Mouse (Mus musculus) forebrain, embryonic 16.5 days (tissue): ENCODE measurements at regions not wholly inside any gene's neighbourhood (a gene's known extent, or its start where the extent isn't known, plus 50 kb on each side); places are given as distances from the start of the nearest gene placed in this dataset.

Experiments
- ATAC-seq: fragments of 200-750 bp; cut with Nextera tagmentation; 2 replicates; pipeline ENCODE4 v1.8.0; 2017; ENCODE audit warnings: mild to moderate bottlenecking, moderate library complexity
- H3K27ac ChIP-seq: fragments of 300-500 bp; sonication (generic); 2 replicates; pipeline ENCODE4 v1.5.1; 2014; ENCODE audit warnings: low read length, control low read depth
- H3K27me3 ChIP-seq: fragments of 300-500 bp; sonication (generic); replicated peaks from 2 replicates; pipeline ENCODE4 v1.6.1; 2014; ENCODE audit warnings: low read length; ENCODE audit not compliant: control insufficient read depth, insufficient read depth
- H3K36me3 ChIP-seq: fragments of 300-500 bp; sonication (generic); 2 replicates; pipeline ENCODE4 v1.6.1; 2014; ENCODE audit not compliant: control insufficient read depth, insufficient read depth
- H3K4me1 ChIP-seq: fragments of 300-500 bp; sonication (generic); replicated peaks from 2 replicates; pipeline ENCODE4 v1.6.1; 2014; ENCODE audit warnings: low read length; ENCODE audit not compliant: control insufficient read depth, insufficient read depth
- H3K4me2 ChIP-seq: fragments of 300-500 bp; sonication (generic); 2 replicates; pipeline ENCODE4 v1.6.1; 2014; ENCODE audit warnings: mild to moderate bottlenecking, low read length, control low read depth
- H3K4me3 ChIP-seq: fragments of 300-500 bp; sonication (generic); replicated peaks from 2 replicates; pipeline ENCODE4 v1.5.1; 2014; ENCODE audit warnings: mild to moderate bottlenecking, low read length, control low read depth
- H3K9ac ChIP-seq: fragments of 300-500 bp; sonication (generic); replicated peaks from 2 replicates; pipeline ENCODE4 v1.6.1; 2014; ENCODE audit warnings: low read depth, low read length, control low read depth
- H3K9me3 ChIP-seq: fragments of 300-500 bp; sonication (generic); 2 replicates; pipeline ENCODE4 v1.6.1; 2016; ENCODE audit warnings: low read length; ENCODE audit not compliant: control insufficient read depth
- WGBS: fragments of 180-500 bp; shearing (Covaris S2); extraction: QIAGEN DNeasy Blood & Tissue Kit; methylation state at CpG from one replicate; pipeline ENCODE4 v1.1.7; 2014; 5-methylcytosine and 5-hydroxymethylcytosine counted together

DNA sequence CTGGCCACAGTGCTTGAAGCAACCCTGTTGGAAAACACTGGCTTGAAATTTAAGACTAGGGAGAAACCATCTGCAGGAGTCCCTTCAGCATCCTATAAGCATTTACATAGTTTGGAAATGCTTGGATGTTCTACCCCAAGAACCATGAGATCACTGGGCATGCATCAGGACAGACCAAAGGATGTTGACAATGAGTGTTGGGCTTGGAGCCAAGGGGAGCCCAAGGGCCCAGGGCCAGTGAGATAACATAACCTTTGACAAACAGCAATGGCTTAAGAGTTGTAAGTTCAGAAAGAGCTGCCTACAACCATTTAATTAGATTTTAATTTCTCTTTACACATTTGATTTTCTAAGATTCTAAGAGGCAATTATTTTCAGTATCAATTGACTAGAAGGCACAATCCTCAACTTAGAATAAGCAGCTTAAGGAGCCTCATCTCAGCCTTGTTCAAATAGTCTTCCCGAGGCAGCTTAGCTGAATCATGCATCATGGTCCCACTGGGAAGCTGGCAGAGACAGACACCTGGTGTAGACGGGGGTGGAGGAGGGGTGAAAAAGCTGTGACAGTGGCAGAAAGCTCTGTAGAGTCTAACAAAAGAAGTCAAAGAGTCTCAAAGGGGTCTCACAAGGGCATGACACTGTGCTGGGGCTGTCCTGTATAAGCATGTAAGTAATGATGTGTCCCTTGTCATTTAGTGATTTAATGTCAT is 462.1 kb downstream of the Fut8 start:
- no peak for ATAC-seq
- H3K4me2 ChIP-seq, result no peak overlapping the region
- WGBS, result 32% methylated on average over 2 of the region's 2 CpGs
- no peak overlapping the region for H3K4me3 ChIP-seq
- H3K9ac ChIP-seq, result no peak overlapping the region
- H3K4me1 ChIP-seq, result no peaks in the 10 kb centered on the region; the same call in 1 of the 2 replicates
- no peaks in the 10 kb centered on the region for H3K9me3 ChIP-seq
- H3K27me3 ChIP-seq, result no peaks in the 10 kb centered on the region
- no peaks in the 10 kb centered on the region for H3K36me3 ChIP-seq
- no peak overlapping the region for H3K27ac ChIP-seq

DNA sequence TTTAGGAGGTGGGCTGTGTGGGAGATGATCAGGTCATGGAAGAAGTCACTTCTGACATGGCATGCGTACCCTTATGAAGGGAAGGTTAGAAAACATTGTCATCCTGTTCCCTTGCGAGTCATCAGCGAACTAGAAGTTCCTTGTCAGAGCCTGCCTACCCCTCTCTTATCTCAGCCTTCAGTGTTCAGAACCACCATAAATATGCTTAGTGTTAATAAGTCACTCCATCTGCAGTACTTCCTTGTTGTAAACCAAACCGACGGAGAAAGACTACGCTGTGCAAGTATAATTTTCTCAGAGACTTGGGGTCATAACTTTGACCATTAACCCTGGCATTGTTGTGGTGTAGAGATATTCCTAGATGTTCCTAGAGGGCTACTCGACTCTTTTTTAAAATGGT is 477.6 kb downstream of the Fut8 start:
- Histone ChIP-seq H3K27ac (no peak overlapping the region), H3K9me3 (no peaks in the 10 kb centered on the region), H3K27me3 (no peaks in the 10 kb centered on the region), H3K36me3 (no peaks in the 10 kb centered on the region), H3K4me3 (no peak overlapping the region), H3K4me2 (no peak overlapping the region), H3K9ac (no peak overlapping the region), H3K4me1 (peaks cover 4% of the 10 kb centered on the region; the same call in 1 of the 2 replicates)
- no peak for ATAC-seq
- 79% methylated on average over 7 of the region's 7 CpGs for WGBS

DNA sequence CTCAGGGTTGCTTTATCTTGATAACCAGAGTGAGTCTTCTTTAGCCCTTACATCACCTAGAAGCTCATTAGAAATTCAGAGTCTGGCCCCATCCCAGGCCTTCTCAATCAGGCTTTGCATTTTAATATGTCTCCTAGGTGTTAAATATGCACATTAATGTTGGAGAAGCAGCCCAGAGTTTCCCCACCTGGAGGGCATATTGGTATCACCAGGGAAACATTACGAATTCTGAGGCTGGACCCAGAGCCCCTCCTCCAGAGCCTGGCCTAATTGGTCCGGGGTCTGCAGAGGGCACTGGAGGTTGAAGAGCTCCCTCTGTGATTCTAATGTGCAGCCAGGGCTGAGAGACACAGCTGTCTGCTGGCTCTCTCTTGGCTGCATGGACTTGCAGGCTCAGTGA is 478.1 kb downstream of the Fut8 start:
- ATAC-seq, result peak; percentile 95
- Histone ChIP-seq H3K4me3 (no peak overlapping the region), H3K36me3 (no peaks in the 10 kb centered on the region), H3K4me1 (peaks cover 4% of the 10 kb centered on the region; the same call in 1 of the 2 replicates), H3K9ac (no peak overlapping the region), H3K9me3 (no peaks in the 10 kb centered on the region), H3K27me3 (no peaks in the 10 kb centered on the region), H3K27ac (no peak overlapping the region), H3K4me2 (no peak overlapping the region)
- WGBS, result 2% methylated on average over 2 of the region's 2 CpGs

DNA sequence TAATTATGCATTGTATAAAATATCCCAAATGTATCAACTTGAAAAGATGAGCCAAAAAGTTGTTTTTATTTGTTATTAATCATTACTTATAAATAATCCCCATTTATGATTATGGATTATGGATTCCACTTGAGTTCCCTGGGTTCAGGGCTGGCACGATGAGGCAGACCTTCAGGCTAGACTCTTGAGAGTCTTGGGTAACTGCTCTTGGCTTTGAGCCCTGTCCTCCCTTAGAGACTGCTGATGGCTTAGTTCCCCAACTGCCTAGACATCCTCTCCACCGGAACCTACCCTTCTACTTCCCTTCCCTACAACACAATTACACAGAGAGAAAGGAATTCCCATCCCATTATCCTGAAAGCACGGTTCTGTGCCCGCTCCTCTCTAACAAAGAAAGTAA is 466.3 kb upstream of the Gm6657 start:
- Histone ChIP-seq H3K4me3 (no peak overlapping the region), H3K27ac (no peak overlapping the region), H3K9ac (no peak overlapping the region), H3K9me3 (no peaks in the 10 kb centered on the region), H3K27me3 (no peaks in the 10 kb centered on the region), H3K4me1 (no peaks in the 10 kb centered on the region), H3K4me2 (no peak overlapping the region), H3K36me3 (no peaks in the 10 kb centered on the region)
- WGBS, result 34% methylated on average over 4 of the region's 4 CpGs
- ATAC-seq, result no peak

DNA sequence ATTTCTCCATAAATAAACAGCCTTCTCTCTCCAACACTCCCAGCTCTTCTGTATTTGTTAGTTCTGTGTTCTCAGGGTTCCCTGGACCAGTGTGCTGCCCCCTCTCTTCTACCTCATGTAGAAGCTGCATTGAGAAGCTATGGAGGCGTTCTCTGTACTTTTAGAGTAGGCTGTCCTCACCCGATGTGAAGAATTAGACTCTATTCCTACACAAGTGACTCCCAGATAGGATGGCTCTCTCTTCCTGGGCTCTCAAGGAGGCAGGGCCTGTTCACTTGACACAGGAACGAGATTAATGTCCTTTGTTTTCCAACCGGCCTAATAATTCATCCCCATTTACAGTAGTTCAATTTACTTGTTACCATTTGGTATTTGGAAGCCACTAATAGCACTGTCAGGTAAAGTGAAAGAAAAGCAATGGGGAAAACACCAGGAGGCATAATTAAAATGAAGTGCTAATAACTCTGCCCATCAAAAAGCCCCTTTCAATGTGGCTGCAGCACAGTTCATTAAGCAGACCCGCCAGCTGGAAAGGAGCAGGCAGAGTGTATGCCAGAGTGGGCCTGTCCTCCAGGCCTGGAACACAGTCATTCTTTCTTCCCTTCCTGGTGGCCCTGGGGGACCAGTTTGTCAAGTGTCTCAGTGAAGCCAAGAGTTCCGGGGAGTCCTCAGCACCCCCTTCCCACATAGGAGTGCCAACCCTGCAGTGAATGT is 454.8 kb upstream of the Gm6657 start:
- Histone ChIP-seq H3K27ac (no peak overlapping the region; the same call in 1 of the 2 replicates), H3K9me3 (no peaks in the 10 kb centered on the region), H3K36me3 (no peaks in the 10 kb centered on the region), H3K27me3 (0 out of 2 replicates have a peak, but pooled peaks cover 5% of the 10 kb centered on the region), H3K4me2 (no peak overlapping the region), H3K4me3 (no peak overlapping the region), H3K4me1 (peaks cover 13% of the 10 kb centered on the region), H3K9ac (no peak overlapping the region)
- WGBS, result 8% methylated on average over 6 of the region's 6 CpGs
- ATAC-seq, result peak; percentile 96

DNA sequence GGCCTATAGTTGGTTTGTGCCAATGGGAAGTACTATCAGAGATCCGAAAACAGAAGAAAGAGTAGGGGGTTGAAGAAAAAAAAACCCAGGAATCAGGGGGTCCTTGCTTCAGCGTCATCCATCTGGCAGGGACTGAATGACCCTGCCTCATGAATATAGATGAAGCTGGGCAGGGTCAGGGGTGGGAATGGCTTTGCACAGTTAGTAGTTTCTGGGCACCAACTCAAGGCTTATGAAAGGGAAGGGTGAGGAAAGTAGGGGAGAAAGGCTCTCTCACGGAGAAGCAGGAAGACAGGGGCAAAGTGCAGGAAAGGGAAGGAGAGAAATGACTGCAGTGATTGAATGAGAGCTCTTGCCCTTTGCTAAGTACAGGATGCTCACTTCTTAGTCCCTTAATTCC is 451.3 kb upstream of the Gm6657 start:
- H3K4me3 ChIP-seq, result no peak overlapping the region
- peaks cover 13% of the 10 kb centered on the region for H3K4me1 ChIP-seq
- no peaks in the 10 kb centered on the region for H3K9me3 ChIP-seq
- no peak overlapping the region for H3K27ac ChIP-seq
- 0 out of 2 replicates have a peak, but pooled peaks cover 4% of the 10 kb centered on the region for H3K27me3 ChIP-seq
- H3K36me3 ChIP-seq, result no peaks in the 10 kb centered on the region
- no peak overlapping the region for H3K4me2 ChIP-seq
- WGBS, result 20% methylated on average over 3 of the region's 3 CpGs
- ATAC-seq, result peak; percentile 61
- no peak overlapping the region for H3K9ac ChIP-seq

DNA sequence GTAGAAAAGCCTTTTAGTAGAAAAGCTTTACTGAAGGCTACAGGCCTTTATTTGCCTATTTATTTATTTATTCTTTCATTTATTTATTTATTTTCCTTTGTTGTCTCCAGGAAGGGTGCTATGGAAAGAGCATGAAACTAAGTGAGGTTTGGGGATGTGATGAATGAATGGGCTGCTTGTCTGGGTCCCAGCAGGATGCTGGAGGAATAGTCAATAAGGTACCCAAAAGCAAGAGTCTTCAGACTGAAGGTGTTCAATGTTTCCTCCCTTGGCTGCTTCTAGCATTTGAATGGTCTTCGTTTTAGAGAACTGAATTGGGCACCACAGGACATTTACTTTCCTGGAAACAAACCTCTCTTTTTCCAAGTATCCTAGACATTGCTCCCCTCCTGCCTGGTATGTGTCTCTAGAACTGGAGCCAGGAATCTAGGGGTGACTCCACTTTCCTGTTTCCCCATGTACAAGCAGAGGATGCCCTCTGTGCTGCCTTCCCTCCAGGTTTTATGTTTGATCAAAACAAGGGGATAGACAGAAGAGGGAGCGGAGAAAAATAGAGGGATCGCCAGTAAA is 444.5 kb upstream of the Gm6657 start:
- Histone ChIP-seq H3K27me3 (0 out of 2 replicates have a peak, but pooled peaks cover 2% of the 10 kb centered on the region), H3K9me3 (no peaks in the 10 kb centered on the region), H3K9ac (no peak overlapping the region), H3K4me3 (no peak overlapping the region), H3K4me2 (no peak overlapping the region), H3K4me1 (no peaks in the 10 kb centered on the region), H3K27ac (no peak overlapping the region), H3K36me3 (no peaks in the 10 kb centered on the region)
- no peak for ATAC-seq
- WGBS, result 71% methylated on average over 3 of the region's 3 CpGs

DNA sequence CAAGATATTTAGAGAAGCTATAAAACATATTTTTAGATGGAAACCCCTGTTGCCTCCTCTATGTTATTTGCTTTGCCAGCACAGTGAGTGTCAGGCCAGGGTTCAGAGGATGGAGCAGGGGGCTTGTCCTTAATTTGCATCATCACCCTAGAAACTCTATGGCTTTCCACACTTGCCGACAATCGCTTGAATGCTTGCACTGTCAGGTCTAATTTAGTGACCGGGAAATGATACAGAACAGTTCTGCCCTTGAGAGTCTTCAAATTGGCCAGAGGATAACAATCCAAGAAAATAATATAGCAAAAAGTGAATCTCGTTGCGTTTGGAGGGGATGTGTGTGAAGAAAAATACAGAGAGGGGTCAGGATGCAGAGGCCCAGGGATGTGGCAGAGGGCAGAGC is 441.9 kb upstream of the Gm6657 start:
- WGBS, result 98% methylated on average over 5 of the region's 5 CpGs
- H3K27ac ChIP-seq, result no peak overlapping the region
- no peak overlapping the region for H3K4me3 ChIP-seq
- no peak for ATAC-seq
- no peaks in the 10 kb centered on the region for H3K27me3 ChIP-seq
- H3K4me2 ChIP-seq, result no peak overlapping the region
- no peak overlapping the region for H3K9ac ChIP-seq
- H3K4me1 ChIP-seq, result no peaks in the 10 kb centered on the region
- H3K36me3 ChIP-seq, result no peaks in the 10 kb centered on the region
- H3K9me3 ChIP-seq, result no peaks in the 10 kb centered on the region

DNA sequence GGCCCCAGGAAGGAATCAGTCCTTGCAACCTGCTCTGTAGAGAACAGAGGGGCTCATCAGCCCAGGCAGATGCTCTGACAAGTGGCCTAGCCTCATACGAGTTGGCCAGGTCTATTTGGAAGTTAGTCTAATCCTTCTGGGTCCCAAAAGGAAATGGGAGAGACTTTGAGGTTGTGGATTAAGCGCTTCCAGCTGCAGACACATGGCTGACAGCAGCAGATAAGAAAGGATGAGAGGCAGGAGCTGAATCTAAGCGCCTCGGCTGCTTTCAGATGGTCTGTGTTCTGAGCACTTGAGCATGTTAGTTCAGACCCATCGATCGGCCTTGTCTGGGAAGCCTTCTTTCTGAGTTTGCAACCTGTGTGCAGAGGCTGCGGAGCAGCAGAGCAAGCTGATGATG is 438.0 kb upstream of the Gm6657 start:
- Histone ChIP-seq H3K9me3 (no peaks in the 10 kb centered on the region), H3K36me3 (no peaks in the 10 kb centered on the region), H3K4me3 (no peak overlapping the region), H3K4me2 (no peak overlapping the region), H3K9ac (no peak overlapping the region), H3K4me1 (no peaks in the 10 kb centered on the region), H3K27me3 (no peaks in the 10 kb centered on the region), H3K27ac (no peak overlapping the region)
- 74% methylated on average over 7 of the region's 7 CpGs for WGBS
- ATAC-seq, result no peak
